Mouse (Mus musculus): ENCODE measurements around the gene Dusp16.

DNA sequence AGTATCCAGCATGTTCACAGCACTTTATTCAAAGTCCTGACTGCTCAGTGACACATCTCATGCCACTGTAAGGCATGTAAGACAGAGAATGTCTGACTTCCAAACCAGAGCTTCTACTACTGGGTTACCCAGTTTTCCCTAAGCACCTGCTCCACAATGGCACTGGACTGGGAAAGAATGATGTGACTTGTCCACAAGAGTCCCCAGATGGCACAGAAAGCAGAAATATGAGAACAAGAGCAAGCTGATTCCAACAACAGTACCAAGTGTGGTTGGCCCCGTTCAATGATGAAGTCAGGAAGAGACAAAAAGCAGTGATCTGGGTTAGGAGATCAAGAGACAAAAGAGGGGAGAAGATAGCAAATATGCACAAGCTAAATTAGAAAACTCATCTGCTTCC, 29.0 kb downstream of the Dusp16 start:
- no peak for TF ChIP-seq MAX (IDR thresholded peaks at IDR 0.05; ENCODE audit: low read depth)
- TF ChIP-seq TCF3 (IDR thresholded peaks at IDR 0.05; ENCODE audit: insufficient read length, low read depth) = no peak
- no peak for TF ChIP-seq USF1 (IDR thresholded peaks at IDR 0.05; ENCODE audit: low read depth)
- TF ChIP-seq REST (IDR thresholded peaks at IDR 0.05; ENCODE audit: insufficient read depth, insufficient read length) = no peak
- TF ChIP-seq POLR2A (IDR thresholded peaks at IDR 0.05; ENCODE audit: insufficient read length, low read depth) = no peak
